Mouse (Mus musculus) mature B cell (primary cell): ENCODE measurements around the gene Aph1c.
"Not testable (repeated sequence)": the region's sequence is repeated elsewhere in the genome, so short reads cannot be mapped to it uniquely, and the experiment has no call there.

Experiments
- in situ Hi-C: fragments of 300-500 bp; cut with MboI; formaldehyde crosslinking; loops from 2 replicates; pipeline ENCODE4 v1.14.3; 2019

Gene Aph1c

GRCm38 (mm10) chr9:66832366-66832908, 2.1 kb downstream of the Aph1c start:
- in situ Hi-C loops, result no loop called here

DNA sequence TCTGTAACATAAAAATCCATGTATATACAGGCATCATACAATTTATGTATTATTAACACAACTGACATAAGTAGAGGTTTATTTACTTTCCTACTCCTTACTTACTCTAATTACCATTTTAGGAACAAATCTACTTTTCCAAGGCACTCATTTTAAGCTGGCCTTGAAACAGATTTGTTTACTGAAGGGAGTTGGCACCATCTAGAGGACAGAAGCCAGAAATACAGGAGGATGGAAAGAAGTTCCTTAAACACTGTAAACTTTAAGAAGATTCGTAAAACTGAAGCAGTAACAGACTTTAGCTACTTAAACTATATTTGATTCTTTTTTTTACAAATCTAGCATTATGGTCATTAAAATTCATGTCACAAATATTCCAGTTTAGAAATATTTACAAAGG, 8.5 kb downstream of the Aph1c start:
- in situ Hi-C loops, result no loop called here

DNA sequence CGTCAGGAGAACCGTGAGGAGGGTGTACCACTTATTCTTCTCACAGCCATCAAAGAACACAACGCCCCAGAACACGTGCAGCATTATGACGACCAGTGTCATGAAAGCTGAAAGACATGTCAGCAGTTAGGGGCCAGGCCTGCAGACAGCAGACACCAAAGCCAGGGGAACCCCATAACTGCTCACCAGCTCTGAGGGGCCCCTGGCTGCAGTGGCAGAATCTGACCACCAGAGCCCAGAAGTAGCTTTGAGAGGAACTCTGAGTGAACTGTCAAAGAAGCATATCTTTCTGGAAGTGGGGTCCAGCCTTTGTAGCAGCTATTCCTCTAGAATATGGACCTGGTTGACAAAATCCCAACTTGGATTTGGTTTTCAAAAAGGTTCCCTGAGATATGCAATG, 12.3 kb downstream of the Aph1c start:
- in situ Hi-C loops, result not testable (repeated sequence)

DNA sequence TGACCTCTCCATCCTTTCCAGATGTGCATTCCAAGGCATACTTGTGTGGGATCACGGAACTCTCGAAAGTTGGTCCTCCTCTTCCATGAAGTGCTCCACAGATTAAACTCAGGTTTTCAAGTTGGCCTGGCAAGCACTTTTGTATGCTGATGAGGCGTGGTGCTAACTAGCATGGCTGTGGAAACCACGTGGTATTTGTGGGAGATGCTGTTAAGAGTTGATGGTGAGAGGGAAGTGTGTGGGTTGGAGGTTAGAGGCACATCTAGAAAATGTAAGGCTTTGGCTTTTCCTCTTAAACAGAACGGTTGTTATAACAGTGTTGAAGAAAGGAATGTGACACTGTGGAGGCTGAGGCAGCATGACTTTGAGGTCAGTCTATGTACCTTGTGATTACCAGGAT, 13.5 kb downstream of the Aph1c start:
- in situ Hi-C loops, result no loop called here

DNA sequence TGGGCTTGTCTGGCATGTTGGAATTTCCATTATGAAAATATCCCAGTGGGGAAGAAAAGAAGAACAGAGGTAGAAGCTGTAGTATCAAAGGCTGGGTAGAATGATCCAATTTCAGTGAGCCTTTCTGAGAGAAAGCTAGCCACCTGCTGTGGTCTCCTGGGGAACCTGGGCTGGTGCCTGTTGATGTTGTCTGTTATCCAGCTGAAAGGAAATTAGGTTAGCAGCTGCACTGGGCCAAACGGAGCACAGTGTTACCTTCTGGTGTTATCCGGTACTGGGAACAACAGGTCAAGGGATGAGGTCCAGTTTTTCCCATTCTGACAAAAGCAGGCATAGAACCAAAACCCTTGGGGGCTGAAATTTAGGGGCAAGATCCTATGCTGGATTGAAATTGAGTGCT, 21.1 kb downstream of the Aph1c start:
- in situ Hi-C loops, result no loop called here

- in situ Hi-C loops, result not testable (repeated sequence)
Measured at GRCm38 (mm10) chr9:66805951-66806350, 28.6 kb downstream of the Aph1c start.

- in situ Hi-C loops, result no loop called here
Measured at GRCm38 (mm10) chr9:66801947-66802346, 32.6 kb downstream of the Aph1c start.

GRCm38 (mm10) chr9:66796739-66797138, 37.8 kb downstream of the Aph1c start, which contains the start of gene Gm10647:
Gm10647 (plus strand) TSS chr9:66797039.
- in situ Hi-C loops, result no loop called here

DNA sequence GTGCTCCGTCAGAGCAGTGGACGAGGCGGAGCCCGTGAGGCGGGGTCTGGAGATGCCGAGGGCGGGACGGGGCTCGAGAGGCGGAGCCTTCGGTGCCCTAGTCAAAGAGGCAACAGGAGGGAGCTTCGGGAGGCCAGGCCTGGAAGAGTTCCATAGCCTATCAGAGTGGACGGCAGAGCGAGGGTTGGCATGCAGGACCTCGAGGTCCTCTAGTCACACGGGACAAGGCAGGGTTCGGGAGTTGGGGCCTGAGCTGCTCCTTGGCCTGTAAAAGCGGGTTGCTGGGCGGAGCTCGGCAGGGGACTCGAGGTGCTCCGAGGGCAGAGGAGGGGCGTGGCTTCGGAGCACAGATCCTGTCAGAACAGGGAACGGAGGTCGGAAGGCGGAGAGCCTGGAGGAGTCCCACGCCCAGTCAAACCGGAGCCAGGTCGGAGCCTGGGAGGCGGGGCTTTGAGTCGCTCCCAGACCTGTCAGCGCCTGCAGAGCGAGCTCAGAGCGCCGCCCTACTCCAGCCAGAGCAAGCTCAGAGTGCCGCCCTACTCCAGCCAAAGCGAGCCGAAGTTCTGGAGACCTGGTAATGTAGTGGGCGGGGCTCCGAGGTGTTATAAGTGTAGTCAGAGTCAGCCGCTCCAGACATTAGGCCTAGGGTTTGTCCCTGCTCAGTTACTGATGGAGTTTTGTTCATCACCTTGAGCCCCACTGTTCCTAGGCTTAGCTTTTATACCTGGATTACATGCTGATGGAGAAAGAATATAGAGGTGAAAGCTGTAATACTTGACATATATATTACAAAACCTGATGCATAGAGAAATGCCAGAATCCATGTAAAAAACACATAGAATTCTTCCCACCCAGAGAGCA, 38.8 kb downstream of the Aph1c start, which contains the start of gene Aph1b:
Gene Aph1b (minus strand): TSS at position 27 of the 861 bp plus-strand sequence.
- in situ Hi-C loops, result no loop called here

GRCm38 (mm10) chr9:66794629-66795463, 39.7 kb downstream of the Aph1c start:
- in situ Hi-C loops, result no loop called here

DNA sequence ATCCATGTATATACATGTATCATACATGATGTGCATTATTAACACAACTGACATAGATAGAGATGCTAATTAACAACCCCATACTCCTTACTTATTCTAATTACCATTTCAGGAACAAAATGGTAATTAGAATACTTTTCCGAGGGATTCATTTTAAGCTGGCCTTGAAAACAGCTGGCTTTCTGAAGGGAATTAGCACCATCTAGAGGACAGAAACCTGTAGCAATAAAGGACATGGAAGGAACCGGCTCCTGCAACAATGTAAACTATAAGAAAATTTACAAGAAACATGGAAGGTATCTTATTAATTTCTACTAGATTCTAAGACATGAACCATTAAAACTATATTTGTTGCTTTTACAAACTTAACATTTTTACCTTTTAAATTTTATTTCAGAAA, 46.7 kb downstream of the Aph1c start:
- in situ Hi-C loops, result no loop called here

- in situ Hi-C loops, result not testable (repeated sequence)
Measured at GRCm38 (mm10) chr9:66784552-66784951, 50.0 kb downstream of the Aph1c start.

GRCm38 (mm10) chr9:66770701-66771100, 63.8 kb downstream of the Aph1c start:
- in situ Hi-C loops, result no loop called here

DNA sequence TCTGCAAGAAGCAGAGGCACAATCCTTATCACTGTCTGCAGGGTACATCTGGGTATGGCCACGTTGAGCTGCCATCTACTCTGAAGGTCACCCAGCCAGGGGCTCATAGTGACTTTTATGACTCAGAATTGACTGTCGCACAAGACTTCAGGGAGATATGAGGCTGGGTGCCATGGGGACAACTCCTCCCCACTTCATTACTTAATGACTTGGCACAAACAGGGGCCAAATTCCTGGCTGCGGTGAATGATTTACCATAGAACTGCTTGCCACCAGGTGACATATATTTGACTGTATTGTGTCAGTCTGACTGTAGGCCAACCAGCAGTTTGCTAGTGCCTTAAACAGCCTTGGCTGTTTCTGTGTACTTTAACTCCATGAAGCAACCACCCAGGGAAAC, 65.3 kb downstream of the Aph1c start:
- in situ Hi-C loops, result no loop called here

DNA sequence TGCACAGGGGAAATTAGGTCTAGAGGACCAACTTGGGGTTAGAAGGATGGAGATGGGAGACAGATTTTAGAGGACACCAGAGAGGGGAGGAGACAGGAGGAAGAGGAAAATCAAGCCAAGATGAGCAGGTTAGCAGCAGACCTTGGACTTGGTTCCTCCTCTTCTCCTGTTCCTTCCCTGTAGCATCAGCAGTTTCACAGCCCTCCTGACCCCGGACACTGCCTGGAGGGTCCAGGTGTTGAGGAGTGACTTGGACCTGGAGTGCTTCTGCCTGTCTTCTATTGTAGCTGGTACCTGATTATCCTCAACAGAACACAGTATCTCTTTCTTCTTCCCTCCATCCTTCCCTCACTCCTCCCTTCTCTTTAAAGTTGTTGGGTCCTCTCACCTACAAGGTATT, 65.8 kb downstream of the Aph1c start:
- in situ Hi-C loops, result no loop called here
